Mouse (Mus musculus) heart, postnatal 0 days (tissue): ENCODE measurements around the gene Foxred2. TPM values are rescaled to one million over a fixed set of nuclear protein-coding genes. Genes with fewer than 3 reads are reported as not detected.

ENCODE experiments used
- ATAC-seq: fragments of 200-750 bp; cut with Nextera tagmentation; 2 replicates; pipeline ENCODE4 v1.8.0; 2017; ENCODE audit warnings: low read depth, moderate number of reproducible peaks, moderate library complexity; ENCODE audit not compliant: insufficient read depth
- DNase-seq: peaks from one replicate; pipeline ENCODE4 v3.0.0-alpha.2; 2016; ENCODE audit warnings: low spot score
- H3K27ac ChIP-seq: fragments of 300-500 bp; sonication (generic); 2 replicates; pipeline ENCODE4 v1.5.1; 2014; ENCODE audit warnings: low read depth, mild to moderate bottlenecking
- H3K27me3 ChIP-seq: fragments of 300-500 bp; sonication (generic); 2 replicates; pipeline ENCODE4 v1.6.1; 2014; ENCODE audit warnings: low read length, mixed read lengths; ENCODE audit not compliant: control insufficient read depth, insufficient read depth
- H3K36me3 ChIP-seq: fragments of 300-500 bp; sonication (generic); replicated peaks from 2 replicates; pipeline ENCODE4 v1.6.1; 2014; ENCODE audit warnings: low read length, mixed read lengths; ENCODE audit not compliant: control insufficient read depth, insufficient read depth
- H3K4me1 ChIP-seq: fragments of 300-500 bp; sonication (generic); 2 replicates; pipeline ENCODE4 v1.6.1; 2014; ENCODE audit warnings: antibody characterized with exemption; ENCODE audit not compliant: control insufficient read depth, insufficient read depth
- H3K4me2 ChIP-seq: fragments of 300-500 bp; sonication (generic); 2 replicates; pipeline ENCODE4 v1.6.1; 2014; ENCODE audit warnings: low read depth, mild to moderate bottlenecking, low read length, moderate library complexity
- H3K4me3 ChIP-seq: fragments of 300-500 bp; sonication (generic); 2 replicates; pipeline ENCODE4 v1.5.1; 2014; ENCODE audit warnings: low read depth, low read length
- H3K9ac ChIP-seq: fragments of 300-500 bp; sonication (generic); replicated peaks from 2 replicates; pipeline ENCODE4 v1.6.1; 2014; ENCODE audit warnings: low read depth, low read length, mixed read lengths
- H3K9me3 ChIP-seq: fragments of 300-500 bp; sonication (generic); replicated peaks from 2 replicates; pipeline ENCODE4 v1.6.1; 2016; ENCODE audit warnings: low read length; ENCODE audit not compliant: control insufficient read depth
- CTCF ChIP-seq: IDR thresholded peaks from 2 replicates; pipeline ENCODE4 v1.5.1; 2016; ENCODE audit warnings: antibody characterized with exemption, control low read depth, low read depth
- EP300 ChIP-seq: IDR thresholded peaks from 2 replicates; pipeline ENCODE4 v1.6.1; 2016; ENCODE audit warnings: antibody characterized with exemption, low read depth
- WGBS: fragments of 180-500 bp; shearing (Covaris S2); extraction: QIAGEN DNeasy Blood & Tissue Kit; methylation state at CpG from one replicate; pipeline ENCODE4 v1.1.7; 2014; 5-methylcytosine and 5-hydroxymethylcytosine counted together
- polyA plus RNA-seq: library from polyadenylated mRNA; unstranded; fragments of >200 nt; fragmentation: Nextera tagmentation; extraction: Ambion mirVana; gene quantifications from 2 replicates; pipeline ENCODE4 v1.2.1, GENCODE M21; 2015
- total RNA-seq: library from RNA; depleted of rRNA; stranded (reverse); fragments of >200 nt; gene quantifications from 2 replicates; pipeline ENCODE4 v1.2.3, GENCODE M21; 2014; ENCODE audit warnings: low replicate concordance; rRNA removed

Foxred2 gene
- total RNA-seq, result 1.0 and 1.2 TPM in 2 replicates
- 0.12 and 0.16 TPM in 2 replicates for polyA plus RNA-seq

DNA sequence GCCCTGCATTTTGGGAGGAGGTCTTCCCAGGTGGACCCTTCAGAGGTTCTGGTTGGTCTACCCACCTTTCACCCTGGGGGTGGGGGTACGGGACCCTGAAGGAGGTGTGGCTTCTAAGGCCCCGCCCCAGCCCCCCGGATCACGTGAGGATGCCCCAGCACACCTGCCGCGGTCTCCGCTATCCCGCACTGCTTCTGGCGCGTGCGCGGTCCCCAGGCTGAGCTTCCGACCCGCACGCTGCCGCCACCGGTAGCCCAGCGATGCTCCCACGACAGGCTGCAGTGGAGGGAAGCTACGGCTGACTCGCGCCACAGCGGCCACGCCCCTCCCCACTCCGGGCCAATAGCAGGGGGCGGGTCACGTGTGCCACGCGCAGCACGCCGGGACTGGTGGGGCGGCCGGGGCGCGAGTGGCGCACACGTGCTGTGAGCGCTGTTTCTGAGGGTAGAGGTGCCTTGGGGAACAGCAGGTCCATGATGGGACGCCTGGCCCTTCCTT lies at the start of gene Foxred2:
Gene Foxred2 (minus strand): TSS at position 319 of the 498 bp plus-strand sequence.
- H3K27ac ChIP-seq, result no peak within 1 kb of the TSS
- no peak within 1 kb of the TSS for H3K9ac ChIP-seq
- ATAC-seq (peak; percentile 95), DNase-seq (peak; percentile 77)
- WGBS, result under 1% methylated on average over 39 of the region's 39 CpGs
- H3K4me2 ChIP-seq, result peak within 1 kb of the TSS; percentile 60
- H3K4me1 ChIP-seq, result peaks cover 12% of the 10 kb centered on the region
- peaks cover 24% of the 10 kb centered on the region for H3K27me3 ChIP-seq
- peak within 1 kb of the TSS; percentile 43 for H3K4me3 ChIP-seq
- no peaks in the 10 kb centered on the region for H3K9me3 ChIP-seq
- peaks cover 31% of the 10 kb centered on the region for H3K36me3 ChIP-seq
- TF ChIP-seq EP300 (no peak), CTCF (peak; percentile 21; the same call in 1 of the 2 replicates)

DNA sequence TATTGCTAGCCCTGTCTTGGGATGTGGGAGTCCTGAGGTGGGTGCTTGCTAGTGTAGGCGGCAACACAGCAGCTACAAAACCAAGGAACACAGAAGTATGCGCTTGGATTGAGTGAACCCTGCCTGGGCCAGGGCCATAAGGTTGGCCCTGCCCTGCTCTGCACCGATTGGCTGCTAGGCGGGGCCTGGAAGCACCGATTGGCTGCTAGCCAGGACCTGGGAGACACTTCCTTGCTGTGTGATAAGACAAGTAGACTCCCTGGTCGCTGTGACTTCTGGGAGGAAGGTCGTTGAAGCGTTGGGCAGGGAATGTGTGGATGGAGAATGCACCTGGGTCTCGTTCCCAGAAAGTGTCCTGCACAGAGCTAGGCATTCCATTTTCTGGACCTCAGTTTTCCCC lies 47.4 kb upstream of the Foxred2 start:
- TF ChIP-seq EP300 (no peak), CTCF (no peak)
- Histone ChIP-seq H3K36me3 (no peaks in the 10 kb centered on the region), H3K27ac (no peak overlapping the region), H3K27me3 (no peaks in the 10 kb centered on the region), H3K9me3 (no peaks in the 10 kb centered on the region), H3K9ac (no peak overlapping the region), H3K4me2 (no peak overlapping the region), H3K4me3 (no peak overlapping the region), H3K4me1 (0 out of 2 replicates have a peak, but pooled peaks cover 7% of the 10 kb centered on the region)
- WGBS, result 19% methylated on average over 9 of the region's 9 CpGs
- DNase-seq (no peak), ATAC-seq (no peak)

DNA sequence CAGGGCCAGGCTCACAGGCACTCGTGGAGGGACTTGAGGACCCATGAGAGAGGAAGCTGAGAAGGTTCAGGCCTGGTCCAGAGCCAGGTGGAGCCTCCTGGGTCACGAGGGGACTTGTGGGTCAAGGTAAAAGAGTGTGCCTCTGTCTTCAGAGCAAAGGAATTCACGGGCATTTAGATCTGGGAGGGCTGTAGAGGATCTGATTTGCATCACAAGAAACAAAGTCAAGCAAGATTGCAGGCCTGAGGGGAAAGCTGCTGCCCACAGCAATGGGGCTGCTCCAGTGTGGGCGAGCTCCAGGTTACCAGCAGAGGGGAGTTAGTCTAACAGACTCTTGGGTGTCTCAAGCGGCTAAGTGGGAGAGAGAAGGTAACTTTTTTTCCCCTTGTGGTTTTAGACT lies 44.9 kb upstream of the Foxred2 start:
- no peak for ATAC-seq
- Histone ChIP-seq H3K27me3 (no peaks in the 10 kb centered on the region), H3K4me2 (no peak overlapping the region), H3K9me3 (no peaks in the 10 kb centered on the region), H3K4me3 (no peak overlapping the region), H3K9ac (no peak overlapping the region), H3K36me3 (no peaks in the 10 kb centered on the region), H3K27ac (no peak overlapping the region), H3K4me1 (0 out of 2 replicates have a peak, but pooled peaks cover 7% of the 10 kb centered on the region)
- TF ChIP-seq CTCF (no peak), EP300 (no peak)
- no peak for DNase-seq
- WGBS, result 28% methylated on average over 5 of the region's 5 CpGs

DNA sequence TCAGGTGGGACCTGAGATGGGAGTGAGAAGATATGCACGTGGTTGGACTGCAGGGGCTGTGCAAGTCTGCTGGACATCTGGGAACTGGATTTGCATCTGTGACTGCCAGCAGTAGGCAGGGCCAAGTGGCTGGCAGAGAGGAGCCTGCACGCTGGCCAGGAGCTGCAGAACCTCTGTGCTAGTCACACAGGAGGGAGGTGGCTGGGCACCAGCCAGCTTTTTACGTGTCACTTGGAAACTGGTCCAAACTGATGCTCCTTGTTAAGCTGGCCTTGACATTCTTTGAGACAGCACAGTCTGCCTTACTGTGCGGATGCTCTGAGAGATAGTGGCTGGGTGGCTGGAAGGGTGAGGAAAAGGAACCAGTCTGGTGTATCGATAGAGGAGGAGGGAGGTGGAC lies 32.0 kb upstream of the Foxred2 start:
- Histone ChIP-seq H3K4me1 (no peaks in the 10 kb centered on the region), H3K4me3 (no peak overlapping the region), H3K27ac (no peak overlapping the region), H3K36me3 (no peaks in the 10 kb centered on the region), H3K4me2 (no peak overlapping the region), H3K9ac (no peak overlapping the region), H3K27me3 (no peaks in the 10 kb centered on the region), H3K9me3 (no peaks in the 10 kb centered on the region)
- WGBS, result 45% methylated on average over 5 of the region's 5 CpGs
- no peak for DNase-seq
- TF ChIP-seq CTCF (no peak), EP300 (no peak)
- no peak for ATAC-seq

DNA sequence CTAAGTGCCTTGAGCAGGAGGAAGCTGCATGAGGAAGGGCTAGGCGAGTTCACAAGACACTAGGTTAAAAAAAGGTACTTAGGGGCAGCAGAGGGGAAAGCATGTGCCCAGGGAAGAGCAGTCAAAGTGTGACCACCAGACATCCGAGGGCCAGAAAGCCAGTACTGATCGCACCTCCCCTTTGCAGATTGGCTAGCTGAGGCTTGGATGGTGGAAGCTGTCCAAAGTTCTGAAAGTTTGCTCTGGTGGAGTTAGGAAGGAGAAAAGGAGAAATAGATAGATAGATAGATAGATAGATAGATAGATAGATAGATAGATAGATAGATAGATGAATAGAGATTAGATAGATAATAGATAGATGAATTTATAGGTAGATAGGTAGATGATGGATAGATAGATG lies 26.9 kb upstream of the Foxred2 start:
- Histone ChIP-seq H3K4me1 (no peaks in the 10 kb centered on the region), H3K27ac (no peak overlapping the region), H3K27me3 (peaks cover 9% of the 10 kb centered on the region; the same call in 1 of the 2 replicates), H3K4me3 (no peak overlapping the region), H3K9me3 (no peaks in the 10 kb centered on the region), H3K4me2 (no peak overlapping the region), H3K36me3 (no peaks in the 10 kb centered on the region), H3K9ac (no peak overlapping the region)
- DNase-seq, result no peak
- no peak for ATAC-seq
- TF ChIP-seq CTCF (no peak), EP300 (no peak)
- 17% methylated on average over 3 of the region's 3 CpGs for WGBS
